Mouse (Mus musculus): ENCODE measurements around the gene Catsper1.

GRCm38 (mm10) chr19:5392892-5393291 lies 57.4 kb downstream of the Catsper1 start:
- TF ChIP-seq CTCF (IDR thresholded peaks at IDR 0.05; ENCODE audit: low read depth) (no peak), EP300 (IDR thresholded peaks at IDR 0.05; ENCODE audit: low read depth) (no peak)
